Mouse (Mus musculus) ovary, postnatal 36 days (tissue): ENCODE data around the gene Usmg5.
"Not testable (repeated sequence)": the region's sequence is repeated elsewhere in the genome, so short reads cannot be mapped to it uniquely, and the experiment has no call there.

Experiments
- DNase-seq: peaks from one replicate; pipeline ENCODE4 v3.0.0; 2022; ENCODE audit warnings: low spot score, mixed read lengths

The Usmg5 gene

GRCm38 (mm10) chr19:47090550-47091156 is at the start of gene Usmg5, which contains the start of gene Pdcd11:
TSS of gene Usmg5 (minus strand) at chr19:47090647.
TSS of gene Pdcd11 (plus strand) at chr19:47090768.
- peak; percentile 93 for DNase-seq

- DNase-seq: not testable (repeated sequence)
Measured at GRCm38 (mm10) chr19:47139611-47140010, 49.2 kb upstream of the Usmg5 start.

GRCm38 (mm10) chr19:47137771-47138421 is 47.4 kb upstream of the Usmg5 start, which contains the start of gene Calhm2:
TSS of gene Calhm2 (minus strand) at chr19:47138294.
- peak; percentile 44 for DNase-seq

GRCm38 (mm10) chr19:47137051-47137581 is 46.7 kb upstream of the Usmg5 start:
- peak; percentile 21 for DNase-seq

- DNase-seq: no peak
Measured at GRCm38 (mm10) chr19:47136170-47136569, 45.7 kb upstream of the Usmg5 start.

GRCm38 (mm10) chr19:47135568-47135967 is 45.1 kb upstream of the Usmg5 start:
- no peak for DNase-seq

- no peak for DNase-seq
Measured at GRCm38 (mm10) chr19:47133161-47133560, 42.7 kb upstream of the Usmg5 start.

GRCm38 (mm10) chr19:47130551-47131125 is 40.2 kb upstream of the Usmg5 start:
- DNase-seq: no peak

GRCm38 (mm10) chr19:47128835-47129234 is 38.4 kb upstream of the Usmg5 start:
- no peak for DNase-seq

GRCm38 (mm10) chr19:47128164-47128563 is 37.7 kb upstream of the Usmg5 start:
- no peak for DNase-seq

GRCm38 (mm10) chr19:47122802-47123201 is 32.4 kb upstream of the Usmg5 start:
- DNase-seq: no peak

GRCm38 (mm10) chr19:47121054-47121453 is 30.6 kb upstream of the Usmg5 start:
- no peak for DNase-seq

GRCm38 (mm10) chr19:47118634-47119033 is 28.2 kb upstream of the Usmg5 start:
- DNase-seq: no peak

GRCm38 (mm10) chr19:47104641-47105271 is 14.3 kb upstream of the Usmg5 start:
- no peak for DNase-seq

GRCm38 (mm10) chr19:47101080-47101479 is 10.6 kb upstream of the Usmg5 start:
- DNase-seq: no peak

- DNase-seq: no peak
Measured at GRCm38 (mm10) chr19:47089718-47090525, 525 bp downstream of the Usmg5 start.

GRCm38 (mm10) chr19:47088226-47088625 is 2.2 kb downstream of the Usmg5 start:
- no peak for DNase-seq

GRCm38 (mm10) chr19:47067924-47068611 is 22.4 kb downstream of the Usmg5 start:
- DNase-seq: peak; percentile 85

GRCm38 (mm10) chr19:47067096-47067882 is 23.2 kb downstream of the Usmg5 start, which contains the start of gene Taf5:
TSS of gene Taf5 (plus strand) at chr19:47067746.
- DNase-seq: peak; percentile 97

- no peak for DNase-seq
Measured at GRCm38 (mm10) chr19:47065860-47066259, 24.6 kb downstream of the Usmg5 start.
